Mouse (Mus musculus): Measurements from ENCODE around the gene Ddr1. TPM values are rescaled to one million over a fixed set of nuclear protein-coding genes. Genes with fewer than 3 reads are reported as not detected.

Gene Ddr1
- polyA plus RNA-seq, 1 experiment = 56.6 TPM

DNA sequence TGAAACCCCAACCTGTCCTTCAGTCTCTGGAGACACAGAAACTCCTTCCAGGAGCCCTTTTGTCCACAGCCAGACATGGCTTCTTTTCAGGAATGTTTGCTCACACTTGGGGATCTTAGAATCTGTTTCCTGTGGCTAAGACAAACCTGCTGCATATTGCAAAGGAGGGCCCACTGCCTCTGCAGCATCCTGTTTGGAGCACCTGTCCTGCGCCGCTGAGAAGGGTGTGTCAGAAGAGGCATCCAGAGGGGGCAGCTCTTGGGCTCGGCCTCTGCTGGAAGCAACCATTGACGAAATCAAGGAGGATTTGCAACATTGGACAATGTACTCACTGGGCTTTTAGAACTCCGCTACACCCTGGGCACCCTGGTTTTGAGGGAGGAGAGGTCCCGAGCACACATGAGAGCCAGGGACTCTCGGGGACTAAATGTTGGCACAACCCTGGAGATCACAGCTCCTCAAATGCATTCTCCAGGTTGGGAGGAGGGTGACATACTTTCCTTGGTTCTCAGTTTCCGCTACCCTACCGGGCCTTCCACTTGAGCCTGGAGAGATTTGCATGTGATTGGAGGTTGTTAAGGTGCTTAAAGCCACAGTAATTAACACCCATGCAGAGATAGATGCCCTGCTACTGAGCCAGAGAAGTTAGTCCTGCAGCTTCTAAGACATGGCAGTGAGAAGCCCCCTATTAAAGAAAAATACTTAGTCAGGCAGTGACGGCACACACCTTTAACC is 23.2 kb upstream of the Ddr1 start:
- H3K79me2 ChIP-seq (ENCODE audit: control insufficient read depth, insufficient read depth) = no peaks in the 10 kb centered on the region
- TF ChIP-seq USF1 (IDR thresholded peaks at IDR 0.05; ENCODE audit: low read depth) (no peak), FOSL1 (IDR thresholded peaks at IDR 0.05; ENCODE audit: insufficient read depth, low read length, poor library complexity, severe bottlenecking) (no peak), CEBPB (IDR thresholded peaks at IDR 0.05; ENCODE audit: low read depth) (no peak), MAX (IDR thresholded peaks at IDR 0.05) (no peak)
- no peak overlapping the region for H3K4me3 ChIP-seq (ENCODE audit: insufficient read depth, poor library complexity, severe bottlenecking)
- H3ac ChIP-seq (ENCODE audit: control insufficient read depth, insufficient read length, low read depth) = no peak overlapping the region
- no peaks in the 10 kb centered on the region for H3K79me3 ChIP-seq (ENCODE audit: low read depth)
- H3K36me3 ChIP-seq (ENCODE audit: control insufficient read depth, insufficient read depth) = no peaks in the 10 kb centered on the region
- H3K27me3 ChIP-seq (ENCODE audit: control insufficient read depth, insufficient read depth, insufficient read length) = no peaks in the 10 kb centered on the region

DNA sequence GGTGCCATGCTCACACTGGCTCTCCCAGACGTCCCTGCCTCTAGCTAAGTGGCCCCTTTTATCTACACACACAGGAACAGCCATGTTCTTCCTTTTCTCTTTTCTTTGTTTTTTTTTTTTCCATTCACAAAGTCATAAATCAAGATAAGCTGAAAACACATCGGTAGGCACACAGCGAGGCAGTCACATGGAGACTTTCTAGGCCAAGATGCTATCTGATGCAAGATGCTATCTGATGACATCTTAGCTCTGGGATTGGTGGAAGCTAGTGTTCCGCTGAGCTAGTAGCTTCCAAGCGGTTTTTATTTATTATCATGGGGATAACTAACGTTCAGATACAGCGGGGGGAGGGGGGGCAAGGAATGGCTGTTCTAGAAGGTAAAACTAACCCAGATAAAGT is 22.6 kb upstream of the Ddr1 start:
- H3K79me2 ChIP-seq (ENCODE audit: control insufficient read depth, insufficient read depth) = no peaks in the 10 kb centered on the region
- H3K27me3 ChIP-seq (ENCODE audit: control insufficient read depth, insufficient read depth, insufficient read length) = no peaks in the 10 kb centered on the region
- H3K79me3 ChIP-seq (ENCODE audit: low read depth) = no peaks in the 10 kb centered on the region
- H3K36me3 ChIP-seq (ENCODE audit: control insufficient read depth, insufficient read depth) = no peaks in the 10 kb centered on the region
- H3K4me3 ChIP-seq (ENCODE audit: insufficient read depth, poor library complexity, severe bottlenecking) = no peak overlapping the region
- TF ChIP-seq MYOD1 (IDR thresholded peaks at IDR 0.05; ENCODE audit: control insufficient read depth, insufficient read length, low read depth) (no peak), MYOG (IDR thresholded peaks at IDR 0.05; ENCODE audit: control insufficient read depth, extremely low read depth, insufficient read length) (no peak), CEBPB (IDR thresholded peaks at IDR 0.05; ENCODE audit: low read depth) (no peak), FOSL1 (IDR thresholded peaks at IDR 0.05; ENCODE audit: insufficient read depth, low read length, poor library complexity, severe bottlenecking) (no peak), USF1 (IDR thresholded peaks at IDR 0.05; ENCODE audit: low read depth) (no peak), CTCF (IDR thresholded peaks at IDR 0.05; ENCODE audit: control insufficient read depth, insufficient read depth, insufficient read length) (no peak), MAX (IDR thresholded peaks at IDR 0.05) (no peak)
- no peak overlapping the region for H3ac ChIP-seq (ENCODE audit: control insufficient read depth, insufficient read length, low read depth)

DNA sequence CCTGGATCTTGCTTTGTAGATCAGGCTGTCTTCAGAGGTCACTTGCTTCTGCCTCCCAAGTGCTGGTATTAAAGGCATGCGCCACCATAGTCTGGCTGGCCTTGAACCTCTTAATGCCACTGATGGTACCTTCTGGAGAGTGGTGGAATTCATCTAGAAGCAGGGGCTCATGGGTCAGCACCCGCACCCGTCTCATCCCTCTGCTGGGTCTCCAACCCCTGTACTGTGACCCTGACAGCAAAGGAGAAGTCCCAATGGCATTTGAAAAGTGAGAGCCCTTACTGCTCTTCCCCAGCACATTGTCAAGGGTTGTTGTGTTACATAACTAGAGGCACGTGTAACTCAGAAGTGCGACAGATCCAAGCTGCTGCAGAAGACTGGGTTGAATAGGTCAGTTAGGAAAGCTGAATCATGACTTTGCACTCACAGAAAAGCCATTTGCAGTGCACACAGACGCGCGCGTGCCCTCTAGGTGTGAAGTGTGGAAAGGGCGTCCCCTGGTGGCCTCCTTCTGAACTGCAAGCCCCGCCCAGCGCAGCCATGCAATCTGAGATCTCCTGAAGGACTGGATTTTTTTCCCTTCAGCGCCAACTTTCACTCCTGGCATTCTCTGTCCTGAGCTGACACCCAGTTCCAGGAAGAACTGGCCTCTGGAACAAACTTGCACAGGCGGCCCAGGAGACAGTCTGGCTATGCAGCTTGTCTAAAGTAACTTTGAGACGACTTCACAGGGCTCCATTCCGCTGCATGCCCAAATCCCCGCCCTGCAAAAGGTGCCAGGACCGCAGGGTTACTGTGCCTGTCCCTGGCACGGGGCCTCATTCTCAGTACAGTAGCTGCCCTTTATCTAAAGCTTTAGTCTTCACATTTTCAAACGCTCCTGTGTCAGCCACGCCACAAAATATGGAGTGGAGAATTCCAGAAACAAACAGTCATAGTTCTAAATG is 21.1 kb upstream of the Ddr1 start:
- Histone ChIP-seq H3K79me3 (ENCODE audit: low read depth) (no peaks in the 10 kb centered on the region), H3K4me3 (ENCODE audit: insufficient read depth, poor library complexity, severe bottlenecking) (no peak overlapping the region), H3K27me3 (ENCODE audit: control insufficient read depth, insufficient read depth, insufficient read length) (no peaks in the 10 kb centered on the region), H3K79me2 (ENCODE audit: control insufficient read depth, insufficient read depth) (no peaks in the 10 kb centered on the region), H3ac (ENCODE audit: control insufficient read depth, insufficient read length, low read depth) (peak overlapping the region; percentile 59), H3K36me3 (ENCODE audit: control insufficient read depth, insufficient read depth) (no peaks in the 10 kb centered on the region)
- TF ChIP-seq MAX (IDR thresholded peaks at IDR 0.05) (no peak), MYOD1 (IDR thresholded peaks at IDR 0.05; ENCODE audit: control insufficient read depth, insufficient read length, low read depth) (no peak), CTCF (IDR thresholded peaks at IDR 0.05; ENCODE audit: control insufficient read depth, insufficient read depth, insufficient read length) (peak; percentile 83)

GRCm38 (mm10) chr17:35721676-35722075 is 17.3 kb upstream of the Ddr1 start:
- Histone ChIP-seq H3K79me2 (ENCODE audit: control insufficient read depth, insufficient read depth) (no peaks in the 10 kb centered on the region), H3K36me3 (ENCODE audit: control insufficient read depth, insufficient read depth) (no peaks in the 10 kb centered on the region), H3K27me3 (ENCODE audit: control insufficient read depth, insufficient read depth, insufficient read length) (no peaks in the 10 kb centered on the region), H3ac (ENCODE audit: control insufficient read depth, insufficient read length, low read depth) (no peak overlapping the region), H3K4me3 (ENCODE audit: insufficient read depth, poor library complexity, severe bottlenecking) (no peak overlapping the region), H3K79me3 (ENCODE audit: low read depth) (no peaks in the 10 kb centered on the region)
- no peak for TF ChIP-seq USF1 (IDR thresholded peaks at IDR 0.05; ENCODE audit: low read depth)
- no peak for TF ChIP-seq CEBPB (IDR thresholded peaks at IDR 0.05; ENCODE audit: low read depth)
- no peak for TF ChIP-seq MYOG (IDR thresholded peaks at IDR 0.05; ENCODE audit: control insufficient read depth, extremely low read depth, insufficient read length)
- no peak for TF ChIP-seq MYOD1 (IDR thresholded peaks at IDR 0.05; ENCODE audit: control insufficient read depth, insufficient read length, low read depth)
- TF ChIP-seq FOSL1 (IDR thresholded peaks at IDR 0.05; ENCODE audit: insufficient read depth, low read length, poor library complexity, severe bottlenecking) = no peak
- no peak for TF ChIP-seq CTCF (IDR thresholded peaks at IDR 0.05; ENCODE audit: control insufficient read depth, insufficient read depth, insufficient read length)
- TF ChIP-seq MAX (IDR thresholded peaks at IDR 0.05) = no peak

DNA sequence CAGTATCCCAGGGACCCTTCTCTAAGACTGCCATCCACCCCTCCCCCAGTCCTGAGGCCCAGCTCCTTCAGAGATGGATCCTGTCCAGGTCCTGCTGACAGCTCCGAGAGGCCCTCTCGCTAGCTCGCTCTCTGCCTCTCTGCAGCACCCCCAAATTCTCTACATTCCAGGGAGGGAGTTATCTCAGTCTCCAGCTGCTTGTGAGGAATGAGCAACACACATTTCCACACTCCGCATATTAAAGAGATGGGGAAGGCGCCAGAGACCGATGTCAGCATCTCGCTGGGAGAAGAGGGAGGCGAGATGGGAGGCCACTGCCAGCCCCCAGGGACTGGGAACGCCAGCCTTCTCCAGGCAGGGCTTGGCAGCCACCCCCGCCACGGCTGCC is 15.9 kb upstream of the Ddr1 start:
- Histone ChIP-seq H3K4me3 (ENCODE audit: insufficient read depth, poor library complexity, severe bottlenecking) (no peak overlapping the region), H3K27me3 (ENCODE audit: control insufficient read depth, insufficient read depth, insufficient read length) (no peaks in the 10 kb centered on the region), H3K79me2 (ENCODE audit: control insufficient read depth, insufficient read depth) (no peaks in the 10 kb centered on the region), H3ac (ENCODE audit: control insufficient read depth, insufficient read length, low read depth) (no peak overlapping the region), H3K79me3 (ENCODE audit: low read depth) (no peaks in the 10 kb centered on the region), H3K36me3 (ENCODE audit: control insufficient read depth, insufficient read depth) (no peaks in the 10 kb centered on the region)
- TF ChIP-seq CEBPB (IDR thresholded peaks at IDR 0.05; ENCODE audit: low read depth) = no peak
- no peak for TF ChIP-seq CTCF (IDR thresholded peaks at IDR 0.05; ENCODE audit: control insufficient read depth, insufficient read depth, insufficient read length)
- TF ChIP-seq FOSL1 (IDR thresholded peaks at IDR 0.05; ENCODE audit: insufficient read depth, low read length, poor library complexity, severe bottlenecking) = no peak
- no peak for TF ChIP-seq MAX (IDR thresholded peaks at IDR 0.05)
- no peak for TF ChIP-seq MYOG (IDR thresholded peaks at IDR 0.05; ENCODE audit: control insufficient read depth, extremely low read depth, insufficient read length)
- no peak for TF ChIP-seq USF1 (IDR thresholded peaks at IDR 0.05; ENCODE audit: low read depth)
- no peak for TF ChIP-seq MYOD1 (IDR thresholded peaks at IDR 0.05; ENCODE audit: control insufficient read depth, insufficient read length, low read depth)

Data from C2C12 (cell line).